Mouse (Mus musculus): ENCODE measurements at regions not wholly inside any gene's neighbourhood (a gene's known extent, or its start where the extent isn't known, plus 50 kb on each side); places are given as distances from the start of the nearest gene placed in this dataset.

- Histone ChIP-seq H3K4me3 (no peak overlapping the region), H3K36me3 (no peaks in the 10 kb centered on the region), H3K4me1 (no peaks in the 10 kb centered on the region), H3K27me3 (ENCODE audit: low read depth, poor library complexity, severe bottlenecking) (no peaks in the 10 kb centered on the region), H3K27ac (no peak overlapping the region), H3K9me3 (replicated peaks) (no peaks in the 10 kb centered on the region)
- 95% methylated on average over 3 of the region's 3 CpGs for WGBS
- DNase-seq (ENCODE audit: low spot score): no peak
Measured at GRCm38 (mm10) chr11:79815156-79815555, 147.0 kb downstream of the Utp6 start.

- Histone ChIP-seq H3K36me3 (no peaks in the 10 kb centered on the region), H3K27me3 (ENCODE audit: low read depth, poor library complexity, severe bottlenecking) (no peaks in the 10 kb centered on the region), H3K9me3 (replicated peaks) (no peaks in the 10 kb centered on the region), H3K4me1 (peaks cover 46% of the 10 kb centered on the region), H3K27ac (peak overlapping the region; percentile 81), H3K4me3 (no peak overlapping the region)
- 34% methylated on average over 17 of the region's 17 CpGs for WGBS
- peak; percentile 53 for DNase-seq (ENCODE audit: low spot score)
Measured at GRCm38 (mm10) chr11:79806911-79807466, 155.2 kb downstream of the Utp6 start.

GRCm38 (mm10) chr11:79806417-79806816 lies 155.8 kb downstream of the Utp6 start:
- H3K36me3 ChIP-seq: no peaks in the 10 kb centered on the region
- peaks cover 46% of the 10 kb centered on the region for H3K4me1 ChIP-seq
- H3K27me3 ChIP-seq (ENCODE audit: low read depth, poor library complexity, severe bottlenecking): no peaks in the 10 kb centered on the region
- H3K9me3 ChIP-seq (replicated peaks): no peaks in the 10 kb centered on the region
- WGBS: 61% methylated on average over 10 of the region's 10 CpGs
- H3K4me3 ChIP-seq: peak overlapping the region; percentile 18; the same call in 1 of the 2 replicates
- H3K27ac ChIP-seq: peak overlapping the region; percentile 81
- no peak for DNase-seq (ENCODE audit: low spot score)

GRCm38 (mm10) chr11:79805981-79806415 lies 156.2 kb downstream of the Utp6 start:
- peak overlapping the region; percentile 18; the same call in 1 of the 2 replicates for H3K4me3 ChIP-seq
- WGBS: 10% methylated on average over 10 of the region's 10 CpGs
- H3K9me3 ChIP-seq (replicated peaks): no peaks in the 10 kb centered on the region
- H3K36me3 ChIP-seq: no peaks in the 10 kb centered on the region
- H3K27me3 ChIP-seq (ENCODE audit: low read depth, poor library complexity, severe bottlenecking): no peaks in the 10 kb centered on the region
- H3K27ac ChIP-seq: peak overlapping the region; percentile 81
- H3K4me1 ChIP-seq: peaks cover 47% of the 10 kb centered on the region
- DNase-seq (ENCODE audit: low spot score): peak; percentile 81

- no peaks in the 10 kb centered on the region for H3K36me3 ChIP-seq
- WGBS: 78% methylated on average over 2 of the region's 2 CpGs
- DNase-seq (ENCODE audit: low spot score): no peak
- H3K27ac ChIP-seq: no peak overlapping the region; the same call in 1 of the 2 replicates
- H3K27me3 ChIP-seq (ENCODE audit: low read depth, poor library complexity, severe bottlenecking): no peaks in the 10 kb centered on the region
- no peak overlapping the region for H3K4me3 ChIP-seq
- no peaks in the 10 kb centered on the region for H3K9me3 ChIP-seq (replicated peaks)
- H3K4me1 ChIP-seq: peaks cover 63% of the 10 kb centered on the region
Measured at GRCm38 (mm10) chr11:79803971-79804370, 158.2 kb downstream of the Utp6 start.

- Histone ChIP-seq H3K9me3 (replicated peaks) (no peaks in the 10 kb centered on the region), H3K4me1 (peaks cover 62% of the 10 kb centered on the region), H3K27ac (peak overlapping the region; percentile 32; the same call in 1 of the 2 replicates), H3K27me3 (ENCODE audit: low read depth, poor library complexity, severe bottlenecking) (no peaks in the 10 kb centered on the region), H3K4me3 (no peak overlapping the region), H3K36me3 (no peaks in the 10 kb centered on the region)
- DNase-seq (ENCODE audit: low spot score): no peak
- WGBS: 77% methylated on average over 5 of the region's 5 CpGs
Measured at GRCm38 (mm10) chr11:79803006-79803405, 159.2 kb downstream of the Utp6 start.

GRCm38 (mm10) chr11:79802566-79802965 lies 159.6 kb downstream of the Utp6 start:
- no peaks in the 10 kb centered on the region for H3K36me3 ChIP-seq
- H3K4me3 ChIP-seq: no peak overlapping the region
- H3K4me1 ChIP-seq: peaks cover 57% of the 10 kb centered on the region
- H3K9me3 ChIP-seq (replicated peaks): no peaks in the 10 kb centered on the region
- DNase-seq (ENCODE audit: low spot score): no peak
- WGBS: 84% methylated on average over 13 of the region's 13 CpGs
- peak overlapping the region; percentile 61; the same call in 1 of the 2 replicates for H3K27ac ChIP-seq
- H3K27me3 ChIP-seq (ENCODE audit: low read depth, poor library complexity, severe bottlenecking): no peaks in the 10 kb centered on the region

GRCm38 (mm10) chr11:79800256-79800655 lies 161.9 kb downstream of the Utp6 start:
- Histone ChIP-seq H3K9me3 (replicated peaks) (no peaks in the 10 kb centered on the region), H3K4me3 (no peak overlapping the region), H3K36me3 (no peaks in the 10 kb centered on the region), H3K4me1 (peaks cover 34% of the 10 kb centered on the region), H3K27ac (peak overlapping the region; percentile 71), H3K27me3 (ENCODE audit: low read depth, poor library complexity, severe bottlenecking) (no peaks in the 10 kb centered on the region)
- 62% methylated on average over 8 of the region's 8 CpGs for WGBS
- DNase-seq (ENCODE audit: low spot score): no peak

GRCm38 (mm10) chr11:79788251-79788741 lies 173.9 kb downstream of the Utp6 start:
- Histone ChIP-seq H3K4me1 (peaks cover 37% of the 10 kb centered on the region), H3K36me3 (no peaks in the 10 kb centered on the region), H3K4me3 (no peak overlapping the region), H3K9me3 (replicated peaks) (no peaks in the 10 kb centered on the region), H3K27me3 (ENCODE audit: low read depth, poor library complexity, severe bottlenecking) (no peaks in the 10 kb centered on the region), H3K27ac (peak overlapping the region; percentile 59; the same call in 1 of the 2 replicates)
- no peak for DNase-seq (ENCODE audit: low spot score)
- 87% methylated on average over 3 of the region's 3 CpGs for WGBS

- Histone ChIP-seq H3K27me3 (ENCODE audit: low read depth, poor library complexity, severe bottlenecking) (no peaks in the 10 kb centered on the region; the same call in 1 of the 2 replicates), H3K4me1 (peaks cover 35% of the 10 kb centered on the region), H3K27ac (no peak overlapping the region), H3K36me3 (no peaks in the 10 kb centered on the region), H3K4me3 (no peak overlapping the region), H3K9me3 (replicated peaks) (no peaks in the 10 kb centered on the region)
- no peak for DNase-seq (ENCODE audit: low spot score)
- WGBS: 97% methylated on average over 1 of the region's 1 CpGs
Measured at GRCm38 (mm10) chr11:79787766-79788165, 174.4 kb downstream of the Utp6 start.

GRCm38 (mm10) chr11:79784071-79784470 lies 178.1 kb downstream of the Utp6 start:
- no peak overlapping the region for H3K4me3 ChIP-seq
- no peak overlapping the region for H3K27ac ChIP-seq
- no peaks in the 10 kb centered on the region for H3K36me3 ChIP-seq
- no peaks in the 10 kb centered on the region for H3K9me3 ChIP-seq (replicated peaks)
- H3K4me1 ChIP-seq: peaks cover 21% of the 10 kb centered on the region
- 67% methylated on average over 3 of the region's 3 CpGs for WGBS
- DNase-seq (ENCODE audit: low spot score): no peak
- no peaks in the 10 kb centered on the region; the same call in 1 of the 2 replicates for H3K27me3 ChIP-seq (ENCODE audit: low read depth, poor library complexity, severe bottlenecking)

GRCm38 (mm10) chr11:79781966-79782365 lies 180.2 kb downstream of the Utp6 start:
- H3K36me3 ChIP-seq: no peaks in the 10 kb centered on the region
- no peak overlapping the region for H3K4me3 ChIP-seq
- no peak overlapping the region for H3K27ac ChIP-seq
- no peaks in the 10 kb centered on the region for H3K9me3 ChIP-seq (replicated peaks)
- WGBS: 87% methylated on average over 5 of the region's 5 CpGs
- H3K4me1 ChIP-seq: peaks cover 18% of the 10 kb centered on the region
- no peaks in the 10 kb centered on the region; the same call in 1 of the 2 replicates for H3K27me3 ChIP-seq (ENCODE audit: low read depth, poor library complexity, severe bottlenecking)
- DNase-seq (ENCODE audit: low spot score): no peak

GRCm38 (mm10) chr11:79779756-79780155 lies 182.4 kb downstream of the Utp6 start:
- Histone ChIP-seq H3K27me3 (ENCODE audit: low read depth, poor library complexity, severe bottlenecking) (no peaks in the 10 kb centered on the region; the same call in 1 of the 2 replicates), H3K4me3 (no peak overlapping the region), H3K4me1 (peaks cover 21% of the 10 kb centered on the region), H3K27ac (no peak overlapping the region), H3K36me3 (no peaks in the 10 kb centered on the region), H3K9me3 (replicated peaks) (no peaks in the 10 kb centered on the region)
- DNase-seq (ENCODE audit: low spot score): no peak
- WGBS: 46% methylated on average over 5 of the region's 5 CpGs
